Comparison of ENCODE assay signal across 8 mouse cellular contexts in genomic region chr2:58567866-58568719, GRCm38 (mm10). TPM values are rescaled to one million over a fixed set of nuclear protein-coding genes. Genes with fewer than 3 reads are reported as not detected.
DNase-seq lines count a peak whose midpoint lies in the region; ATAC-seq and TF ChIP-seq lines count a peak whose summit lies in the region.

No protein-coding gene starts in this region.

- no peak for TF ChIP-seq CTCF in left cerebral cortex, adult 2 months (IDR thresholded peaks at IDR 0.05)

- H3K4me3 ChIP-seq in left cerebral cortex, adult 2 months = peak overlapping the region; percentile 72
- peak overlapping the region; percentile 96 for H3K4me3 ChIP-seq in heart, embryonic 16.5 days (ENCODE audit: low read length)
- peak overlapping the region; percentile 66 for H3K4me3 ChIP-seq in liver, embryonic 13.5 days (replicated peaks)
- H3K4me3 ChIP-seq in stomach, embryonic 16.5 days (replicated peaks; ENCODE audit: low read length) = peak overlapping the region; percentile 93

- H3K9ac ChIP-seq in heart, embryonic 16.5 days (ENCODE audit: low read length) = peak overlapping the region; percentile 96
- no peak overlapping the region; the same call in 1 of the 2 replicates for H3K9ac ChIP-seq in liver, embryonic 13.5 days
- H3K9ac ChIP-seq in stomach, embryonic 16.5 days (ENCODE audit: low read length) = peak overlapping the region; percentile 95

- peak overlapping the region; percentile 95 for H3K27ac ChIP-seq in left cerebral cortex, adult 2 months
- H3K27ac ChIP-seq in heart, embryonic 16.5 days (ENCODE audit: low read length) = peak overlapping the region; percentile 98
- H3K27ac ChIP-seq in liver, embryonic 13.5 days = peak overlapping the region; percentile 69; the same call in 1 of the 2 replicates
- peak overlapping the region; percentile 98 for H3K27ac ChIP-seq in stomach, embryonic 16.5 days (ENCODE audit: low read length)

- WGBS in heart, embryonic 16.5 days = 7% methylated on average over 12 of the region's 12 CpGs
- 21% methylated on average over 12 of the region's 12 CpGs for WGBS in liver, embryonic 13.5 days (ENCODE audit: insufficient replicate concordance)
- 9% methylated on average over 12 of the region's 12 CpGs for WGBS in stomach, embryonic 16.5 days

- H3K36me3 ChIP-seq in heart, embryonic 16.5 days (ENCODE audit: control insufficient read depth, insufficient read depth) = no peaks in the 10 kb centered on the region
- H3K36me3 ChIP-seq in liver, embryonic 13.5 days = no peaks in the 10 kb centered on the region
- H3K36me3 ChIP-seq in stomach, embryonic 16.5 days (ENCODE audit: control insufficient read depth, insufficient read depth, low read length) = no peaks in the 10 kb centered on the region

- no peaks in the 10 kb centered on the region for H3K27me3 ChIP-seq in heart, embryonic 16.5 days (ENCODE audit: control insufficient read depth, insufficient read depth, low read length)
- H3K27me3 ChIP-seq in liver, embryonic 13.5 days = peaks cover 44% of the 10 kb centered on the region
- H3K27me3 ChIP-seq in stomach, embryonic 16.5 days (ENCODE audit: control insufficient read depth, insufficient read depth, low read length) = no peaks in the 10 kb centered on the region

- no peaks in the 10 kb centered on the region for H3K9me3 ChIP-seq in heart, embryonic 16.5 days (replicated peaks; ENCODE audit: control insufficient read depth, low read length)
- H3K9me3 ChIP-seq in liver, embryonic 13.5 days (replicated peaks) = no peaks in the 10 kb centered on the region
- H3K9me3 ChIP-seq in stomach, embryonic 16.5 days (replicated peaks; ENCODE audit: control insufficient read depth, low read length) = no peaks in the 10 kb centered on the region

- no peak for ATAC-seq in heart, embryonic 16.5 days (replicated peaks; ENCODE audit: extremely low read depth, insufficient read depth, low FRiP score)
- no peak for ATAC-seq in liver, embryonic 13.5 days (ENCODE audit: low read depth)
- no peak for ATAC-seq in stomach, embryonic 16.5 days (ENCODE audit: insufficient read depth, low FRiP score)
- ATAC-seq in erythroblast, adult 5-6 weeks (replicated peaks; ENCODE audit: low FRiP score, poor library complexity, severe bottlenecking) = no peak

- intact Hi-C loops in left cerebral cortex, adult 2 months (cut with DNase I) = loop anchor here (1.0 to 5.0 kb wide), 4 partner anchors 18 to 99 kb away; no protein-coding TSS in a partner anchor

- H3K4me2 ChIP-seq in heart, embryonic 16.5 days (ENCODE audit: low read depth, low read length) = peak overlapping the region; percentile 83
- H3K4me2 ChIP-seq in liver, embryonic 13.5 days = peak overlapping the region; percentile 70
- H3K4me2 ChIP-seq in stomach, embryonic 16.5 days (ENCODE audit: low read depth, low read length) = peak overlapping the region; percentile 64

- DNase-seq in left cerebral cortex, adult 2 months (ENCODE audit: extremely low spot score in 1 of 2, low spot score in 2 of 2) = no peak
- DNase-seq in left cerebral cortex, adult 11 months (ENCODE audit: low spot score) = no peak
- DNase-seq in cerebellum, adult 11-12 months = peak; percentile 31
- no peak for DNase-seq in liver, embryonic 13.5 days
- DNase-seq in spleen, adult 12 weeks (ENCODE audit: low spot score) = no peak

- H3K4me1 ChIP-seq in heart, embryonic 16.5 days (ENCODE audit: control insufficient read depth, insufficient read depth, low read length) = peaks cover 34% of the 10 kb centered on the region
- H3K4me1 ChIP-seq in liver, embryonic 13.5 days (replicated peaks) = peaks cover 12% of the 10 kb centered on the region
- H3K4me1 ChIP-seq in stomach, embryonic 16.5 days (ENCODE audit: control insufficient read depth, insufficient read depth, low read length) = peaks cover 28% of the 10 kb centered on the region

RNA-seq across cellular contexts. Expression of gene Upp2, which starts 1.0 kb away (rescaled TPM):
- 10 to 100 TPM; 26.7 to 33.8 TPM for total RNA-seq in left cerebral cortex, adult 2 months (2021)
- polyA plus RNA-seq in heart, embryonic 16.5 days (2015; fragmentation: Nextera tagmentation; extraction: Ambion mirVana) = 5.4 and 6.4 TPM in 2 replicates
- 1.4 and 1.6 TPM in 2 replicates for polyA plus RNA-seq in liver, embryonic 13.5 days (2015; fragmentation: Nextera tagmentation; extraction: Ambion mirVana)
- 5.5 and 6.8 TPM in 2 replicates for polyA plus RNA-seq in stomach, embryonic 16.5 days (2015; fragmentation: Nextera tagmentation; extraction: Ambion mirVana)
- total RNA-seq in erythroblast, adult 5-6 weeks (2015; ENCODE audit: low replicate concordance) = not detected in 2 replicates
- total RNA-seq in erythroblast, adult 5-6 weeks (2017; ENCODE audit: low replicate concordance) = not detected in 2 replicates

RNA-seq across cellular contexts. Expression of gene Acvr1, which starts 1.1 kb away (rescaled TPM):
- total RNA-seq in left cerebral cortex, adult 2 months (2021) = 10 to 100 TPM; 32.9 to 36.6 TPM
- polyA plus RNA-seq in heart, embryonic 16.5 days (2015; fragmentation: Nextera tagmentation; extraction: Ambion mirVana) = 7.2 and 8.0 TPM in 2 replicates
- 2.7 and 2.8 TPM in 2 replicates for polyA plus RNA-seq in liver, embryonic 13.5 days (2015; fragmentation: Nextera tagmentation; extraction: Ambion mirVana)
- 5.9 and 6.8 TPM in 2 replicates for polyA plus RNA-seq in stomach, embryonic 16.5 days (2015; fragmentation: Nextera tagmentation; extraction: Ambion mirVana)
- 0.77 and 0.84 TPM in 2 replicates for total RNA-seq in erythroblast, adult 5-6 weeks (2015; ENCODE audit: low replicate concordance)
- 2.8 TPM in 1 of 2 replicates, not detected in the other for total RNA-seq in erythroblast, adult 5-6 weeks (2017; ENCODE audit: low replicate concordance)
